Comparison of ENCODE assay signal across 10 mouse cellular contexts in the genomic region with DNA sequence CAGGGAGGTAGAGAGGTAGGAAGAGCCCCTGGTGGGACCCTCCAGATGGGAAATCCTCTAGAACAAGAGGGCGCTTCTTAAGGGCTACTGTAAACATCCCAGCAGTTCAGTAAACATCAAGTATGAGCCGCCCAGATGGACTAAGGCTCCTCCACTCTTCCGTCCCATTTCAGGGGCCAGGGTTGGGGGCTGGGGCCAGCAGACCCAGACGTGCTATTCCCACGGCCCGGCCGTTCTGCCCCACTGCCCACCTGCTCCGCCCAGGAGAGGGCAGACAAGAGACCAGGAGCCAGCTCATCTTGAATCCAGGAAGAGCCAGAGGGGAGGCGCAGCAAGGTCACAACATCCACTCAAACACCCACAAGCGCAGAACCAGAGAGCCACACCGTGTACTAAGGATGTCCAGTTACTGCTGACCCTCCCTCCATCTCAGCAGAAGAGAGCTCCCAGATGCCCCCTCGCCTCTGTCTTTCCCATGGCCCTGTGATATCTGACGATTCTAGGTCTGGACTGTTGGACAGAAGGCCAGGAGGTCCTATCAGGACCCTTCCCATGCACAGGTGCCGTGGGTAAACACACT. TPM values are rescaled to one million over a fixed set of nuclear protein-coding genes. Genes with fewer than 3 reads are reported as not detected.
DNase-seq lines count a peak whose midpoint lies in the region; ATAC-seq and TF ChIP-seq lines count a peak whose summit lies in the region.
"Had no signal": no experiment of that assay in that cellular context is flagged by ENCODE, and none has a peak within 500 bp of the region (broad histone marks: within the 10 kb centered on the region; RNA-seq: fewer than 3 reads in every experiment).

No protein-coding gene starts in this region.

- H3K4me1 ChIP-seq in hindbrain, embryonic 16.5 days (ENCODE audit: control insufficient read depth, insufficient read depth, low read depth, low read length) = peaks cover 56% of the 10 kb centered on the region
- peaks cover 93% of the 10 kb centered on the region for H3K4me1 ChIP-seq in lung, embryonic 15.5 days
- peaks cover 88% of the 10 kb centered on the region for H3K4me1 ChIP-seq in stomach, embryonic 16.5 days (ENCODE audit: control insufficient read depth, insufficient read depth, low read length)

- H3K27ac ChIP-seq in layer of hippocampus, adult 2 months = no peak overlapping the region
- H3K27ac ChIP-seq in hindbrain, embryonic 16.5 days (ENCODE audit: low read depth, low read length) = no peak overlapping the region
- H3K27ac ChIP-seq in lung, embryonic 15.5 days = peak overlapping the region; percentile 70
- H3K27ac ChIP-seq in stomach, embryonic 16.5 days (ENCODE audit: low read length) = peak overlapping the region; percentile 85

- H3K9me3 ChIP-seq in hindbrain, embryonic 16.5 days (ENCODE audit: control insufficient read depth, low read length) = no peaks in the 10 kb centered on the region
- H3K9me3 ChIP-seq in lung, embryonic 15.5 days = no peaks in the 10 kb centered on the region
- no peaks in the 10 kb centered on the region for H3K9me3 ChIP-seq in stomach, embryonic 16.5 days (replicated peaks; ENCODE audit: control insufficient read depth, low read length)
- H3K9me3 ChIP-seq: G1E; megakaryocyte, embryonic 14.5 days had no signal

- no peak for ATAC-seq in hindbrain, embryonic 16.5 days
- ATAC-seq in lung, embryonic 15.5 days (ENCODE audit: borderline replicate concordance, extremely low read depth, low FRiP score, low TSS enrichment) = peak; percentile 35; the same call in 1 of the 2 replicates
- peak; percentile 27; the same call in 1 of the 2 replicates for ATAC-seq in stomach, embryonic 16.5 days (ENCODE audit: insufficient read depth, low FRiP score)

- WGBS in hindbrain, embryonic 16.5 days = 17% methylated on average over 14 of the region's 14 CpGs
- WGBS in lung, embryonic 15.5 days = 11% methylated on average over 14 of the region's 14 CpGs
- 13% methylated on average over 14 of the region's 14 CpGs for WGBS in stomach, embryonic 16.5 days

- 0 out of 2 replicates have a peak, but pooled peaks have one; percentile 17 for TF ChIP-seq CTCF in layer of hippocampus, adult 2 months (conservative IDR thresholded peaks at IDR 0.05)

- 0 out of 2 replicates have a peak overlapping the region, but pooled peaks have one; percentile 6 for H3K9ac ChIP-seq in hindbrain, embryonic 16.5 days (ENCODE audit: low read depth, low read length)
- peak overlapping the region; percentile 5; the same call in 1 of the 2 replicates for H3K9ac ChIP-seq in lung, embryonic 15.5 days
- peak overlapping the region; percentile 22 for H3K9ac ChIP-seq in stomach, embryonic 16.5 days (ENCODE audit: low read length)

- no peaks in the 10 kb centered on the region for H3K27me3 ChIP-seq in hindbrain, embryonic 16.5 days (replicated peaks; ENCODE audit: control insufficient read depth, insufficient read depth, low read length)
- H3K27me3 ChIP-seq in lung, embryonic 15.5 days = no peaks in the 10 kb centered on the region
- H3K27me3 ChIP-seq in stomach, embryonic 16.5 days (ENCODE audit: control insufficient read depth, insufficient read depth, low read length) = no peaks in the 10 kb centered on the region

- 0 out of 2 replicates have a peak overlapping the region, but pooled peaks have one; percentile 2 for H3K4me2 ChIP-seq in hindbrain, embryonic 16.5 days (ENCODE audit: low read length)
- peak overlapping the region; percentile 31 for H3K4me2 ChIP-seq in lung, embryonic 15.5 days
- H3K4me2 ChIP-seq in stomach, embryonic 16.5 days (ENCODE audit: low read depth, low read length) = peak overlapping the region; percentile 34

- DNase-seq in layer of hippocampus, adult 2 months (ENCODE audit: low spot score in 2 of 2) = no peak
- DNase-seq in layer of hippocampus, postnatal 25 days (ENCODE audit: extremely low spot score in 1 of 2, low spot score in 1 of 2) = no peak
- no peak for DNase-seq in gastrocnemius, postnatal 25 days
- DNase-seq in left cerebral cortex, adult 8-10 months (ENCODE audit: low spot score in 2 of 2) = no peak
- no peak for DNase-seq in testis, postnatal 10 days (ENCODE audit: low spot score)

- no peak overlapping the region for H3K4me3 ChIP-seq in layer of hippocampus, adult 2 months
- no peak overlapping the region for H3K4me3 ChIP-seq in hindbrain, embryonic 16.5 days (ENCODE audit: low read length)
- H3K4me3 ChIP-seq in lung, embryonic 15.5 days = no peak overlapping the region
- H3K4me3 ChIP-seq in stomach, embryonic 16.5 days (replicated peaks; ENCODE audit: low read length) = 0 out of 2 replicates have a peak overlapping the region, but pooled peaks have one; percentile 5
- H3K4me3 ChIP-seq: megakaryocyte, embryonic 14.5 days had no signal

- H3K36me3 ChIP-seq in hindbrain, embryonic 16.5 days (ENCODE audit: control insufficient read depth, insufficient read depth, low read length) = no peaks in the 10 kb centered on the region
- no peaks in the 10 kb centered on the region; the same call in 1 of the 2 replicates for H3K36me3 ChIP-seq in lung, embryonic 15.5 days
- no peaks in the 10 kb centered on the region for H3K36me3 ChIP-seq in stomach, embryonic 16.5 days (ENCODE audit: control insufficient read depth, insufficient read depth, low read length)
- H3K36me3 ChIP-seq: G1E had no signal

RNA-seq across cellular contexts. Expression of gene Sema3f, which starts 11.6 kb away (rescaled TPM):
- 1 to 10 TPM; 2.8 to 3.5 TPM for total RNA-seq in layer of hippocampus, adult 2 months (2021)
- 1 to 10 TPM; 2.9 to 4.2 TPM for total RNA-seq in layer of hippocampus, postnatal 25 days (2021)
- 10.0 and 13.0 TPM in 2 replicates for polyA plus RNA-seq in hindbrain, embryonic 16.5 days (2015; fragmentation: Nextera tagmentation; extraction: Ambion mirVana)
- polyA plus RNA-seq in lung, embryonic 15.5 days (2015; fragmentation: Nextera tagmentation; extraction: Ambion mirVana) = 12.3 and 13.7 TPM in 2 replicates
- polyA plus RNA-seq in stomach, embryonic 16.5 days (2015; fragmentation: Nextera tagmentation; extraction: Ambion mirVana) = 15.1 and 16.8 TPM in 2 replicates
- 1 to 10 TPM; 5.9 to 9.7 TPM for total RNA-seq in gastrocnemius, postnatal 25 days (2021)
- 10 to 100 TPM; 14.5 to 17.6 (median 16.0) TPM for total RNA-seq in left cerebral cortex, adult 8-10 months (2022)

RNA-seq across cellular contexts. Expression of gene Gnat1, which starts 19.2 kb away (rescaled TPM):
- total RNA-seq in layer of hippocampus, adult 2 months (2021) = under 1 TPM in 1 of 2 experiments, not detected in 1; 0.17 TPM
- not detected for total RNA-seq in layer of hippocampus, postnatal 25 days (2021)
- 1.3 and 2.7 TPM in 2 replicates for polyA plus RNA-seq in hindbrain, embryonic 16.5 days (2015; fragmentation: Nextera tagmentation; extraction: Ambion mirVana)
- 0.54 and 0.93 TPM in 2 replicates for polyA plus RNA-seq in lung, embryonic 15.5 days (2015; fragmentation: Nextera tagmentation; extraction: Ambion mirVana)
- polyA plus RNA-seq in stomach, embryonic 16.5 days (2015; fragmentation: Nextera tagmentation; extraction: Ambion mirVana) = 0.42 and 2.0 TPM in 2 replicates
- not detected for total RNA-seq in gastrocnemius, postnatal 25 days (2021)
- total RNA-seq in left cerebral cortex, adult 8-10 months (2022) = 1 to 10 TPM in 1 of 4 experiments, under 1 TPM in 3; 0.32 to 1.0 (median 0.62) TPM
- polyA plus RNA-seq: G1E had no signal

RNA-seq across cellular contexts. Expression of gene Slc38a3, which starts 29.4 kb away (rescaled TPM):
- total RNA-seq in layer of hippocampus, adult 2 months (2021) = 10 to 100 TPM; 55.7 to 65.0 TPM
- total RNA-seq in layer of hippocampus, postnatal 25 days (2021) = 10 to 100 TPM; 57.8 to 66.2 TPM
- 53.2 and 55.0 TPM in 2 replicates for polyA plus RNA-seq in hindbrain, embryonic 16.5 days (2015; fragmentation: Nextera tagmentation; extraction: Ambion mirVana)
- polyA plus RNA-seq in lung, embryonic 15.5 days (2015; fragmentation: Nextera tagmentation; extraction: Ambion mirVana) = 3.9 and 4.1 TPM in 2 replicates
- polyA plus RNA-seq in stomach, embryonic 16.5 days (2015; fragmentation: Nextera tagmentation; extraction: Ambion mirVana) = 13.0 and 15.1 TPM in 2 replicates
- total RNA-seq in gastrocnemius, postnatal 25 days (2021) = 10 to 100 TPM; 72.1 to 77.5 TPM
- 10 to 100 TPM; 82.5 to 94.5 (median 86.9) TPM for total RNA-seq in left cerebral cortex, adult 8-10 months (2022)
- polyA plus RNA-seq: G1E had no signal

Comparison
In these comparisons a context has a peak if more than half of its experiments do, and no peak if none do; other contexts are left out.
1. H3K27ac ChIP-seq: peak in lung, embryonic 15.5 days (single experiment) and stomach, embryonic 16.5 days (single experiment); none in layer of hippocampus, adult 2 months (single experiment) and hindbrain, embryonic 16.5 days (single experiment).
2. Peak in every context shown above with its lines, with median percentiles within 50 percentile points of each other: H3K4me2 ChIP-seq and H3K9ac ChIP-seq.